7 mouse cellular contexts compared by ENCODE assay signal in genomic region chr7:45703521-45704033, GRCm38 (mm10). TPM values are rescaled to one million over a fixed set of nuclear protein-coding genes. Genes with fewer than 3 reads are reported as not detected.
DNase-seq lines count a peak whose midpoint lies in the region; ATAC-seq and TF ChIP-seq lines count a peak whose summit lies in the region.

No protein-coding gene starts in this region.

- ATAC-seq in lung, embryonic 14.5 days (ENCODE audit: insufficient read depth) = no peak
- no peak for ATAC-seq in forebrain, embryonic 13.5 days
- no peak for ATAC-seq in intestine, postnatal 0 days

- peak overlapping the region; percentile 78 for H3K27ac ChIP-seq in lung, embryonic 14.5 days (ENCODE audit: low read depth)
- H3K27ac ChIP-seq in forebrain, embryonic 13.5 days = peak overlapping the region; percentile 90
- 0 out of 2 replicates have a peak overlapping the region, but pooled peaks have one; percentile 77 for H3K27ac ChIP-seq in intestine, postnatal 0 days (ENCODE audit: low read depth, low read length)
- H3K27ac ChIP-seq in olfactory bulb, adult 2 months (ENCODE audit: insufficient read depth, low read depth, low read length) = peak overlapping the region; percentile 98

- no peaks in the 10 kb centered on the region for H3K9me3 ChIP-seq in lung, embryonic 14.5 days (ENCODE audit: low read depth, low read length)
- no peaks in the 10 kb centered on the region for H3K9me3 ChIP-seq in forebrain, embryonic 13.5 days (replicated peaks)
- H3K9me3 ChIP-seq in intestine, postnatal 0 days (ENCODE audit: control insufficient read depth) = no peaks in the 10 kb centered on the region

- no peak for DNase-seq in lung, embryonic 14.5 days
- DNase-seq in lung, postnatal 25 days (ENCODE audit: low spot score) = no peak
- DNase-seq in right cerebral cortex, postnatal 25 days = no peak
- no peak for DNase-seq in spleen, postnatal 14 days (ENCODE audit: low spot score in 2 of 2)

- H3K4me3 ChIP-seq in lung, embryonic 14.5 days (ENCODE audit: low read depth, low read length) = peak overlapping the region; percentile 37
- H3K4me3 ChIP-seq in forebrain, embryonic 13.5 days = peak overlapping the region; percentile 57
- peak overlapping the region; percentile 56 for H3K4me3 ChIP-seq in intestine, postnatal 0 days (ENCODE audit: low read depth, low read length)
- H3K4me3 ChIP-seq in olfactory bulb, adult 2 months (ENCODE audit: insufficient read depth, low read depth, low read length) = peak overlapping the region; percentile 48

- no peak for TF ChIP-seq POLR2A in olfactory bulb, adult 2 months (IDR thresholded peaks at IDR 0.05; ENCODE audit: insufficient read depth, low read depth, low read length)

- WGBS in lung, embryonic 14.5 days = 37% methylated on average over 12 of the region's 12 CpGs
- 35% methylated on average over 12 of the region's 12 CpGs for WGBS in forebrain, embryonic 13.5 days
- WGBS in intestine, postnatal 0 days = 46% methylated on average over 12 of the region's 12 CpGs
- whole genome bisulfite sequencing in olfactory bulb, adult 2 months = 24% methylated on average over 12 of the region's 12 CpGs

- H3K36me3 ChIP-seq in lung, embryonic 14.5 days (ENCODE audit: insufficient read depth) = no peaks in the 10 kb centered on the region
- H3K36me3 ChIP-seq in forebrain, embryonic 13.5 days (ENCODE audit: poor library complexity, severe bottlenecking) = no peaks in the 10 kb centered on the region
- no peaks in the 10 kb centered on the region for H3K36me3 ChIP-seq in intestine, postnatal 0 days (ENCODE audit: control insufficient read depth, insufficient read depth)

- H3K27me3 ChIP-seq in lung, embryonic 14.5 days (ENCODE audit: insufficient read depth, low read length) = peaks cover 22% of the 10 kb centered on the region
- peaks cover 20% of the 10 kb centered on the region for H3K27me3 ChIP-seq in forebrain, embryonic 13.5 days
- peaks cover 21% of the 10 kb centered on the region for H3K27me3 ChIP-seq in intestine, postnatal 0 days (replicated peaks; ENCODE audit: control insufficient read depth, insufficient read depth, low read length)

- peak overlapping the region; percentile 38 for H3K9ac ChIP-seq in lung, embryonic 14.5 days
- peak overlapping the region; percentile 67 for H3K9ac ChIP-seq in forebrain, embryonic 13.5 days
- H3K9ac ChIP-seq in intestine, postnatal 0 days (ENCODE audit: low read depth, low read length) = peak overlapping the region; percentile 53; the same call in 1 of the 2 replicates

- H3K4me1 ChIP-seq in lung, embryonic 14.5 days (ENCODE audit: insufficient read depth) = peaks cover 26% of the 10 kb centered on the region
- H3K4me1 ChIP-seq in forebrain, embryonic 13.5 days = peaks cover 75% of the 10 kb centered on the region
- H3K4me1 ChIP-seq in intestine, postnatal 0 days (replicated peaks; ENCODE audit: control insufficient read depth, insufficient read depth, low read length) = peaks cover 16% of the 10 kb centered on the region; the same call in 1 of the 2 replicates
- peaks cover 42% of the 10 kb centered on the region for H3K4me1 ChIP-seq in olfactory bulb, adult 2 months (ENCODE audit: control insufficient read depth, insufficient read depth, low read length)

- no peak for TF ChIP-seq CTCF in lung, embryonic 14.5 days (IDR thresholded peaks at IDR 0.05; ENCODE audit: low read depth)
- TF ChIP-seq CTCF in intestine, postnatal 0 days (IDR thresholded peaks at IDR 0.05; ENCODE audit: low read depth) = no peak
- TF ChIP-seq CTCF in olfactory bulb, adult 2 months (IDR thresholded peaks at IDR 0.05; ENCODE audit: insufficient read depth, low read depth, low read length) = no peak

- peak overlapping the region; percentile 95 for H3K4me2 ChIP-seq in lung, embryonic 14.5 days
- H3K4me2 ChIP-seq in forebrain, embryonic 13.5 days = peak overlapping the region; percentile 99
- peak overlapping the region; percentile 95 for H3K4me2 ChIP-seq in intestine, postnatal 0 days (replicated peaks; ENCODE audit: low read depth)

RNA-seq across cellular contexts. Expression of gene Dbp, which starts 1.3 kb away (rescaled TPM):
- 2.1 TPM in 2 replicates for polyA plus RNA-seq in lung, embryonic 14.5 days (2014; fragmentation: Nextera tagmentation; extraction: Ambion mirVana)
- 2.5 and 3.0 TPM in 2 replicates for polyA plus RNA-seq in forebrain, embryonic 13.5 days (2015; fragmentation: Nextera tagmentation; extraction: Ambion mirVana)
- polyA plus RNA-seq in intestine, postnatal 0 days (2015; fragmentation: Nextera tagmentation; extraction: Ambion mirVana) = 6.9 and 8.6 TPM in 2 replicates
- polyA plus RNA-seq in olfactory bulb, adult 2 months (2012; ENCODE audit: insufficient read depth, insufficient read length, low replicate concordance, missing spikeins) = 386 TPM in 1 of 2 replicates, not detected in the other

RNA-seq across cellular contexts. Expression of gene Car11, which starts 3.9 kb away (rescaled TPM):
- 2.0 and 4.3 TPM in 2 replicates for polyA plus RNA-seq in lung, embryonic 14.5 days (2014; fragmentation: Nextera tagmentation; extraction: Ambion mirVana)
- polyA plus RNA-seq in forebrain, embryonic 13.5 days (2015; fragmentation: Nextera tagmentation; extraction: Ambion mirVana) = 14.9 and 19.8 TPM in 2 replicates
- polyA plus RNA-seq in intestine, postnatal 0 days (2015; fragmentation: Nextera tagmentation; extraction: Ambion mirVana) = 2.1 and 2.7 TPM in 2 replicates
- polyA plus RNA-seq in olfactory bulb, adult 2 months (2012; ENCODE audit: insufficient read depth, insufficient read length, low replicate concordance, missing spikeins) = not detected in 2 replicates

RNA-seq across cellular contexts. Expression of gene Sec1, which starts 9.4 kb away (rescaled TPM):
- 0.08 TPM in 1 of 2 replicates, not detected in the other for polyA plus RNA-seq in lung, embryonic 14.5 days (2014; fragmentation: Nextera tagmentation; extraction: Ambion mirVana)
- polyA plus RNA-seq in forebrain, embryonic 13.5 days (2015; fragmentation: Nextera tagmentation; extraction: Ambion mirVana) = 0.16 and 0.17 TPM in 2 replicates
- 0.08 and 0.25 TPM in 2 replicates for polyA plus RNA-seq in intestine, postnatal 0 days (2015; fragmentation: Nextera tagmentation; extraction: Ambion mirVana)
- polyA plus RNA-seq in olfactory bulb, adult 2 months (2012; ENCODE audit: insufficient read depth, insufficient read length, low replicate concordance, missing spikeins) = not detected in 2 replicates

RNA-seq across cellular contexts. Expression of gene Rpl18, which starts 11.7 kb away (rescaled TPM):
- 1,245 and 1,303 TPM in 2 replicates for polyA plus RNA-seq in lung, embryonic 14.5 days (2014; fragmentation: Nextera tagmentation; extraction: Ambion mirVana)
- 808 and 823 TPM in 2 replicates for polyA plus RNA-seq in forebrain, embryonic 13.5 days (2015; fragmentation: Nextera tagmentation; extraction: Ambion mirVana)
- polyA plus RNA-seq in intestine, postnatal 0 days (2015; fragmentation: Nextera tagmentation; extraction: Ambion mirVana) = 708 and 740 TPM in 2 replicates
- not detected in 2 replicates for polyA plus RNA-seq in olfactory bulb, adult 2 months (2012; ENCODE audit: insufficient read depth, insufficient read length, low replicate concordance, missing spikeins)

RNA-seq across cellular contexts. Expression of gene Sphk2, which starts 14.2 kb away (rescaled TPM):
- 21.9 and 23.8 TPM in 2 replicates for polyA plus RNA-seq in lung, embryonic 14.5 days (2014; fragmentation: Nextera tagmentation; extraction: Ambion mirVana)
- 25.3 and 29.7 TPM in 2 replicates for polyA plus RNA-seq in forebrain, embryonic 13.5 days (2015; fragmentation: Nextera tagmentation; extraction: Ambion mirVana)
- 55.1 and 55.9 TPM in 2 replicates for polyA plus RNA-seq in intestine, postnatal 0 days (2015; fragmentation: Nextera tagmentation; extraction: Ambion mirVana)
- polyA plus RNA-seq in olfactory bulb, adult 2 months (2012; ENCODE audit: insufficient read depth, insufficient read length, low replicate concordance, missing spikeins) = not detected in 2 replicates
